Mouse (Mus musculus) midbrain, embryonic 12.5 days (tissue): ENCODE results near the gene Tbl1xr1. TPM values are rescaled to one million over a fixed set of nuclear protein-coding genes. Genes with fewer than 3 reads are reported as not detected.

Experiments
- ATAC-seq: fragments of 200-750 bp; cut with Nextera tagmentation; 2 replicates; pipeline ENCODE4 v1.8.0; 2017; ENCODE audit warnings: low read depth, moderate TSS enrichment, moderate library complexity; ENCODE audit not compliant: low FRiP score
- H3K27ac ChIP-seq: fragments of 300-500 bp; sonication (generic); replicated peaks from 2 replicates; pipeline ENCODE4 v1.5.1; 2016; ENCODE audit warnings: mild to moderate bottlenecking
- H3K27me3 ChIP-seq: fragments of 300-500 bp; sonication (generic); 2 replicates; pipeline ENCODE4 v1.6.1; 2016; ENCODE audit warnings: mild to moderate bottlenecking
- H3K36me3 ChIP-seq: fragments of 300-500 bp; sonication (generic); 2 replicates; pipeline ENCODE4 v1.6.1; 2016
- H3K4me1 ChIP-seq: fragments of 300-500 bp; sonication (generic); 2 replicates; pipeline ENCODE4 v1.6.1; 2016
- H3K4me2 ChIP-seq: fragments of 300-500 bp; sonication (generic); replicated peaks from 2 replicates; pipeline ENCODE4 v1.6.1; 2016; ENCODE audit warnings: mild to moderate bottlenecking, moderate library complexity
- H3K4me3 ChIP-seq: fragments of 300-500 bp; sonication (generic); 2 replicates; pipeline ENCODE4 v1.5.1; 2016; ENCODE audit warnings: mild to moderate bottlenecking
- H3K9ac ChIP-seq: fragments of 300-500 bp; sonication (generic); replicated peaks from 2 replicates; pipeline ENCODE4 v1.6.1; 2016; ENCODE audit warnings: mild to moderate bottlenecking, moderate library complexity
- H3K9me3 ChIP-seq: fragments of 300-500 bp; sonication (generic); 2 replicates; pipeline ENCODE4 v1.6.1; 2016; ENCODE audit warnings: mild to moderate bottlenecking
- WGBS: fragments of 180-500 bp; shearing (Covaris S2); methylation state at CpG from one replicate; pipeline ENCODE4 v1.1.7; 2016; 5-methylcytosine and 5-hydroxymethylcytosine counted together
- polyA plus RNA-seq: library from polyadenylated mRNA; unstranded; fragments of >200 nt; fragmentation: Nextera tagmentation; extraction: Ambion mirVana; gene quantifications from 2 replicates; pipeline ENCODE4 v1.2.1, GENCODE M21; 2016

Gene Tbl1xr1
- polyA plus RNA-seq, result 35.2 and 36.8 TPM in 2 replicates

DNA sequence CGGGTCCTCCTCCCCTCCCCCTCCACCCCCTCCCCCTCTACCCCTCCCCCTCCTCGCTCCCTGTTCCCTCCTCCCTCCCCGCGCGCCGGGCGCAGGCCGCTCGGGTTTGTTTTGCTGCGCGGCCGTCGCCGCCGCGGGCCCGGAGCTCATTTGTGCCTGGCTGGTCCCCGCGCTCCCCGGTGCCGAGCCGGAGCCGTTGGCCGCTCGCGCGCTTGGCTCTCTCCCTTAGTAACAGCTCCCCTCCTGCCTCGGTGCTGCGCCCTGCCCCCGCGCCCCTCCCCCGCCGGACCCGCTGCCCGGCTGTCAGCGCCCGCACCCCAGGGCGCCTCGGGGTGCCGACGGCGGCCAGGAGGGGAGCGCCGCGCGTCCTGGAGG lies at the start of gene Tbl1xr1:
Gene Tbl1xr1 (plus strand): TSS at position 92 of the 375 bp plus-strand sequence.
- WGBS, result 0% methylated on average over 12 of the region's 46 CpGs
- H3K27ac ChIP-seq, result peak within 1 kb of the TSS; percentile 99
- H3K4me3 ChIP-seq, result peak within 1 kb of the TSS; percentile 95
- H3K9ac ChIP-seq, result peak within 1 kb of the TSS; percentile 94
- no peaks in the 10 kb centered on the region for H3K27me3 ChIP-seq
- peak; percentile 92 for ATAC-seq
- peaks cover 34% of the 10 kb centered on the region for H3K4me1 ChIP-seq
- H3K9me3 ChIP-seq, result no peaks in the 10 kb centered on the region
- no peaks in the 10 kb centered on the region for H3K36me3 ChIP-seq
- H3K4me2 ChIP-seq, result peak within 1 kb of the TSS; percentile 73

DNA sequence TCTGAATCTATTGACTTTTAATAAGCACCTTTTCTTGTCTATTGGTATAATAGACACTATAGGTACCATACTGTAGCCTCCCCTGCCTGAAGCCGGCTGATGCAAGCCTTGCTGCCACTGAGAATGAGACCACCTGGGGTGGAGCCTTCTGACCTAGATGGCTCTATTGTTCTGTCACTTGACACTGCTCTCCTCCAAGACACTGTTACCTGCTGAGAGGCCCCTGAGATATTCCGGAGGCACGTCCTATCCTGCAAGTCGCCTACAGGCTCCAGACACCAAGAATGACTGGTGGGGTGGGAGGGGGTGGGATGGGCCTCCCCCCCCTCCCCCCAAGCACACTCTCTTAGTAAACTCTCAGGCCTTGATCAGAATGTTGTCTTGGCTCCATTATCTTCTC lies 38.4 kb upstream of the Tbl1xr1 start:
- ATAC-seq, result no peak
- Histone ChIP-seq H3K9me3 (no peaks in the 10 kb centered on the region), H3K4me2 (no peak overlapping the region), H3K27ac (no peak overlapping the region), H3K4me1 (no peaks in the 10 kb centered on the region), H3K27me3 (no peaks in the 10 kb centered on the region), H3K9ac (no peak overlapping the region), H3K4me3 (no peak overlapping the region), H3K36me3 (no peaks in the 10 kb centered on the region)
- WGBS, result 23% methylated on average over 4 of the region's 4 CpGs

DNA sequence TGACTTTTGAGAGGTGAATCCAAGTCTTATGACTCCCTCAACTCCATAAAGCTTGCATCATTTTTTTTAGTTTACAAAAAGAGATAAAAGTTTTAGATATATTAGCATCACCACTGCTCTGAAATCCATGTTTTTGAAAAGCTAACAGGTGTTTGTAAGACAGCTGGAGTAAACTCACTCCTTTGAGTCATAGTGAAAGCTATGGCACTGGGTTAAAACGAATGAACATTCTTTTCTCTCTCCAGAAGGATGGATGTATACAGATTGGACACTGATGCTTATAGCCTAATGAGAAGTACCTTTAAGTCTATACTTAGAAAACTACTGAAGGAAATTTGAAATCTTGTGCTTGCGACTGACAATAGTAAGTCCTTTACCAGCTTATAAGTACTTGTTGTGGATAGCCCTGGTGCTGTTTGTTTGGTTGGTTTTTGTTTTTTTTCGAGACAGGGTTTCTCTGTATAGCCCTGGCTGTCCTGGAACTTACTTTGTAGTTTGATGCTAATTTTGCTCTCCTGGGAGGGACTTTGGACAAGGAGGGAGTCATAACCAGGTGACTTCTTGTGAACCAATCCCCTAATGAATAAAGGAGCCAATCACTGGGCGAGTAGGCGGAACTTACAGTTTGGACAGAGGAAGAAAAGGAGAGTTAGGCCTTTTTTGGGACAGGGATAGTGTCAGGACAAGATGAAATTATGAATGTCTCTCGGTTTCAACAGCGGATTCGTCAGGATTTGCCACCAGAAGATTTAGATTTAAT lies 37.2 kb upstream of the Tbl1xr1 start:
- no peaks in the 10 kb centered on the region for H3K36me3 ChIP-seq

DNA sequence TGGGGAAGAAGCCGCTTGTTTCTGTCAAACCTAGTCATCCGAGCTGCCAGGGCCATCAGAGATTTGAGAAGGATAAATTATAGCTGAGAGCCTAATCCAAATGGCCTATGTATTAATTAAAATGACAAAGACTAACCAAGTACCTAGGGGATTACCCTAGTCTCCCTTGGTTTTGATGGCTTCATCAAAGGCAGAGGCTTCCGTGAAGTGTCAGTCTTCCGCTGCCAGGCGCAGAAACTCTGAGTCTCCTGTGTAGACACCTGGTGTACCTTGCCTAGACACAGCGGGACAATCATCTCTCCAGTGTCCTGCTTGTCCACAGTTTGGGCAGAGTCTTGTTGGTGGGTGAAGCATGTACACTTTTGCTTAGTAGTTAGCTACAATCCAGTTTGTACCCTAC lies 35.8 kb upstream of the Tbl1xr1 start:
- no peak overlapping the region for H3K27ac ChIP-seq
- 54% methylated on average over 6 of the region's 6 CpGs for WGBS
- H3K27me3 ChIP-seq, result no peaks in the 10 kb centered on the region
- ATAC-seq, result 0 out of 2 replicates have a peak, but pooled peaks have one; percentile 47
- H3K4me3 ChIP-seq, result no peak overlapping the region
- H3K36me3 ChIP-seq, result no peaks in the 10 kb centered on the region
- no peak overlapping the region for H3K9ac ChIP-seq
- H3K4me2 ChIP-seq, result no peak overlapping the region
- H3K9me3 ChIP-seq, result 0 out of 2 replicates have a peak, but pooled peaks cover 4% of the 10 kb centered on the region
- H3K4me1 ChIP-seq, result no peaks in the 10 kb centered on the region

More for the DNA sequence above, 37.2 kb upstream of the Tbl1xr1 start:
- H3K4me3 ChIP-seq, result no peak overlapping the region
- H3K4me2 ChIP-seq, result no peak overlapping the region
- H3K9me3 ChIP-seq, result 0 out of 2 replicates have a peak, but pooled peaks cover 4% of the 10 kb centered on the region
- 89% methylated on average over 8 of the region's 8 CpGs for WGBS
- no peak for ATAC-seq
- no peak overlapping the region for H3K9ac ChIP-seq
- no peaks in the 10 kb centered on the region for H3K27me3 ChIP-seq
- H3K27ac ChIP-seq, result no peak overlapping the region
- H3K4me1 ChIP-seq, result no peaks in the 10 kb centered on the region

DNA sequence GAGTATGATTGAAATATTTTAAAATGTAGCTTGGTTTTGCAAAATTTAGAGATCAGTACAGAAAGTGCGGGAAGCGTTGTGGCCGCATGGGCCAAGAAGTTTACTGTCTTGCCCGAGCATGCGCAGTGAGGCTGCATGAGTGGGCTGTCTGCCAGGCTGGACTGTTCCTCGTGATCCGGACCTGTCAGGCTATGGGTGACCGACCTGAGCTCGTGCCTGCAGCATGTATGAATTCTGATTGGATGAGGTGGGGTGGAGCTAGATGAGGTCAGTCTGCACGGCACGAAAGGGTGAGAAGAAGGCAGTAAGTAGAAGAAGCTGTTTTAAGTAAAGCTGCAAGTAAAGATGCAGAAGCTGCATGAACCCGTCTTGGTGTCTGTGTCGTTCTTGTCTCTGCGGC lies 29.2 kb upstream of the Tbl1xr1 start:
- H3K36me3 ChIP-seq, result no peaks in the 10 kb centered on the region
- ATAC-seq, result no peak
- H3K4me1 ChIP-seq, result no peaks in the 10 kb centered on the region
- no peak overlapping the region for H3K9ac ChIP-seq
- no peak overlapping the region for H3K27ac ChIP-seq
- H3K9me3 ChIP-seq, result 0 out of 2 replicates have a peak, but pooled peaks cover 4% of the 10 kb centered on the region
- no peak overlapping the region for H3K4me3 ChIP-seq
- H3K4me2 ChIP-seq, result no peak overlapping the region
- H3K27me3 ChIP-seq, result no peaks in the 10 kb centered on the region
- 90% methylated on average over 14 of the region's 14 CpGs for WGBS

DNA sequence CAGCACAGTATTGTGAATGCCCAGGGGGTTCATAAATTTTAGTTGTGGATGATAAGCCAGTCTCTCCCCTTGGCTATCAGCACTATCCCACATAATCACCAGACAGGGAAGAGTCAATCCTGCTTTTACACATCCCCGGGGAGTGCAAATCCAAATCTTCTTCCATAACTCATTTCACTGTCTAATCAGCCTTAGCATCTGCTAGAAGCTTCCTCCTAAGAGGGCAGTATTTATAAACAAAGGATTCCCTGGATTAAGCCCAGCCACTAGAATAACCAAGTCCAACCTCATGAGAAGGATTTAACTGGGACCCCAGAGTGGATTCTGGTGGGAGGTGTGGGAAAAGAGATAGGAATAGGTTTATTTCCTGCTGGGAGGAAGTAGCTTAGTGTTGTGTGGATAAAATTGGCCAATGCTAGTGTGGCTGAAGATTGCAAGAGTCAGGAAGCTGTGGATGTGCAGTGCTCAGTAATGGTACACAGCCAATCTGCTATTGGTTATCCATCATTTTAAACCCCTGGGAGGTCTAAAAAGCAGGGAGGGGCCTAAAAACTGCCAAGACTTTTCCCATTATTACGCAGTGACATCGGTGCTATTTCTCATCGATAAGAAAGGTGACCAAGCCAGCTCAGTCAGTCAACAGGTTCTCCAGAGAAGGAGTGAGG lies 19.7 kb upstream of the Tbl1xr1 start:
- no peak for ATAC-seq
- Histone ChIP-seq H3K9ac (no peak overlapping the region), H3K9me3 (no peaks in the 10 kb centered on the region), H3K4me2 (no peak overlapping the region), H3K4me1 (no peaks in the 10 kb centered on the region), H3K27ac (no peak overlapping the region), H3K4me3 (no peak overlapping the region), H3K27me3 (no peaks in the 10 kb centered on the region), H3K36me3 (no peaks in the 10 kb centered on the region)
- 88% methylated on average over 4 of the region's 4 CpGs for WGBS

DNA sequence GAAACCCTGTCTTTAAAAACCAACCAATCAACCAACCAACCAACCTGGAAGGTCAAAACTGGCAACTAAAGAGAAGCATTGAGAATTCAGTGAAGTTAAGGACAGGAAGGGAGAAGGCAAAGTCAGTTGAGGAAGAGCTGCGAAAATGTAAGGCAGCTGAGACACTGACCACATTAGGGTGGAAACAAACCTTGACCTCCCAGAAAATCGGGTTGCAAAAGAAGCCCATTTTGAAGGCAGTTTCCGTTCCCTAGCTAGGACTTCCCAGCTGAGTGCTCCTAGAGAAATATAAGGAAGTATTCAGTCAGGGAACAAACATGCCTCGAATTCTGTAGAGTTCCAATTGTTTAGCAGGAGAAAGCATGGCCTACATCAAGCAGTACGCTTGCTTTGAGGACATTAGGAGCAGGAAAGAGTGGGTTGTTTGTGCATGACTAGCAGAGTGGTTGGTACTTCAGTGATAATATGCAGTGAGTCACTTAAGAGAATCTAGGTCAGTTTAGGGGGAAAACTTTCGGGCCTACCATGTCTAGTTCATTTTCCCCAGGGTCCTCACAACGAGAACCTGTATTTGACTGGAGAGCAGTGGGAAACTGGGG lies 18.1 kb upstream of the Tbl1xr1 start:
- H3K36me3 ChIP-seq, result no peaks in the 10 kb centered on the region
- H3K9ac ChIP-seq, result no peak overlapping the region
- no peak overlapping the region for H3K27ac ChIP-seq
- H3K4me1 ChIP-seq, result no peaks in the 10 kb centered on the region
- H3K4me3 ChIP-seq, result no peak overlapping the region
- no peak overlapping the region for H3K4me2 ChIP-seq
- H3K9me3 ChIP-seq, result no peaks in the 10 kb centered on the region
- no peak for ATAC-seq
- H3K27me3 ChIP-seq, result no peaks in the 10 kb centered on the region
- 89% methylated on average over 7 of the region's 7 CpGs for WGBS

DNA sequence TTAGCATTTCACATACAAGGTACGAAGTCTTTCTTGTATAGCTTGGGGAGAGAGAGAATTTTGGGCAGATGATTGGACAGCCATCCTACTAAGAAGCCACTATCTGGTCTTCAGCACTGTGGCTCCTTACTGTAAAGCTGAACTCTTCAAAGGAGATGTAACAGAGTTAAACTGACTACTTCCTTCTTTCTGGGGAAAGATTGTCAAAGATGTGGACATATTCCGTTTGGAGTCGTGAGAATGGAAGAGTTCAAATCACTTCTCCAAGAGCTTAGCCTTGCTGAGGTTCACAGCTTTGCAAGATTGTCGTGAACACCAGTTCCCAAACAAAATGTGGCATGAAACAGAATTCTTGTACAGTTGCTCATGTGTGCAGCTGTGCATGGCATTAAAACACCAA lies 15.3 kb upstream of the Tbl1xr1 start:
- Histone ChIP-seq H3K36me3 (no peaks in the 10 kb centered on the region), H3K9ac (no peak overlapping the region), H3K4me1 (no peaks in the 10 kb centered on the region), H3K27ac (no peak overlapping the region), H3K4me2 (no peak overlapping the region), H3K27me3 (no peaks in the 10 kb centered on the region), H3K4me3 (no peak overlapping the region), H3K9me3 (no peaks in the 10 kb centered on the region)
- ATAC-seq, result no peak
- WGBS, result 89% methylated on average over 4 of the region's 4 CpGs

DNA sequence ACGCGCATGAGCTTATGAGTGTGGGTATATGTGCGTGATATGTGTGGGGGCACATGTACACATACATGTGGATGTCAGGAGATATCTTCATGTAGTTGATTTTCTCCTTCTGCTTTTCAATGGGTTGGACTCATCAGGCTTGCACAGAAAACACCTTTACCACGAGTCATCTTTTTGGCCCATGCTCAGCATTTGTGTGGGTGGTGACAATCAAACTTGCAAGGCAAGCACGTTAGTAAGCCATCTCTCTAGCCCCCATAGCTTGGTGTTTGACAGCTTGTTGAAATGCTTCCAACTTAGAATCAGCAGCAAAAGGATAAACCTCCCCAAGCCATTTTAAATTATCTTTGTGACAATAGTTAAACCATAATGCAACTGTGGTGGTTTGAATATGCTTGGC lies 7.8 kb upstream of the Tbl1xr1 start:
- no peak overlapping the region for H3K9ac ChIP-seq
- 89% methylated on average over 5 of the region's 5 CpGs for WGBS
- H3K4me1 ChIP-seq, result no peaks in the 10 kb centered on the region
- H3K36me3 ChIP-seq, result no peaks in the 10 kb centered on the region
- no peak for ATAC-seq
- H3K27ac ChIP-seq, result no peak overlapping the region
- H3K4me3 ChIP-seq, result no peak overlapping the region
- no peak overlapping the region for H3K4me2 ChIP-seq
- H3K27me3 ChIP-seq, result no peaks in the 10 kb centered on the region
- no peaks in the 10 kb centered on the region for H3K9me3 ChIP-seq

DNA sequence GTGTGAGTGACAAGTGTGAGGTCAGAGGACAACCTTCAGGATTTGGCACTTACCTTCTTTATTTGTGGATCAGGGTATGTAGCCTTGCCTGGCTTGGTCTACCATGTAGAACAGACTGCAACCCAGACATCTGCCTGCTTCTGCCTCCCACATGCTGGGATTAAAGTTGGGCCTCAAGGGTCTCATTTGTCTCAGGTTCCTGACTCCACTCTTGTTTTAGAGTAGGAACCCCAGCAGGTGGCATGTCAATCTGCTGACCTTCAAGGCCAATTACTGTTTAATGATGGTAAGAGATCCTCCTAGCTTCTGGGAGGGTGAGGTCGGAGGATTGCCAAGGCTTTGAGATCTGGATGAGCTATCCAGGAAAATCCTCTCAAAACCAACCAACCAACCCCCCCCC lies 2.5 kb upstream of the Tbl1xr1 start:
- no peak overlapping the region for H3K9ac ChIP-seq
- H3K27me3 ChIP-seq, result no peaks in the 10 kb centered on the region
- no peak overlapping the region for H3K4me3 ChIP-seq
- no peaks in the 10 kb centered on the region for H3K9me3 ChIP-seq
- H3K27ac ChIP-seq, result no peak overlapping the region
- 0 out of 2 replicates have a peak overlapping the region, but pooled peaks have one; percentile 73 for H3K4me2 ChIP-seq
- ATAC-seq, result no peak
- H3K4me1 ChIP-seq, result peaks cover 24% of the 10 kb centered on the region
- 71% methylated on average over 1 of the region's 1 CpGs for WGBS
- H3K36me3 ChIP-seq, result no peaks in the 10 kb centered on the region

DNA sequence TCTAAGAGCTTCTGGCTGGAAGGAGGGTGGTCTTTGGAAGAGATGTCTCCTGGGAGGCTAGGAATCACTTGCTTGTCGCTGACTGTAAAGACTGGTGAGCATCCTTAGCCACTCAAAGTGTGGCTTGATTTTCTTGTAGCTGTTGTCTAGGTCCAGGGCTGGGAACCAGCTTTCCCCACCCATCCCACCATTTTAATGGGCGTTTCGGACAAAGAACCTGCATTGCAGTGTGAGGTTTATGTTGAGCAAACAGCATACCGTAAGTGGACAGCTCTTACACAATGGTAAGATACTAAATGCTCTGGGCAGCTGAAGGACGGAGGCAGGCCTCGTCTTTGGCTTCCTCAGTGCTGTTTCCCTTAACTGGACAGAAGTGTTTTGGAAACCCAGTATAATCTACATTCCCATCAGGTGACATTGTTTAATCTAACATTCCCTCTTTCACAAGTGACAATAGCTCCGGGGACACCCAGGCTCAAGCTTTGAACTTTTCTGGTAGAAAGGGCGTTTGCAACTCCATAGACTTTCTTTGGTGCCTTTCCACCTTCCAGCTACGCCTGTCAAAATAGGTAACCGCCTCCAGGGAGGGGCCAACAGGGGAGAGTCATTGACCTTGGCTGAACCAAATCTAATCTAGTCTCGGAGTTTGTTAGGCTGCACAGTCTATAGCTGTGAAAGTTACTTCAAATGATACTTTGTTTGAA lies 1.7 kb upstream of the Tbl1xr1 start:
- no peaks in the 10 kb centered on the region for H3K27me3 ChIP-seq
- no peaks in the 10 kb centered on the region for H3K36me3 ChIP-seq
- WGBS, result 21% methylated on average over 11 of the region's 11 CpGs
- peaks cover 31% of the 10 kb centered on the region for H3K4me1 ChIP-seq
- no peaks in the 10 kb centered on the region for H3K9me3 ChIP-seq
- peak overlapping the region; percentile 73 for H3K4me2 ChIP-seq
- H3K9ac ChIP-seq, result no peak overlapping the region
- no peak overlapping the region for H3K27ac ChIP-seq
- peak overlapping the region; percentile 95 for H3K4me3 ChIP-seq
- no peak for ATAC-seq

DNA sequence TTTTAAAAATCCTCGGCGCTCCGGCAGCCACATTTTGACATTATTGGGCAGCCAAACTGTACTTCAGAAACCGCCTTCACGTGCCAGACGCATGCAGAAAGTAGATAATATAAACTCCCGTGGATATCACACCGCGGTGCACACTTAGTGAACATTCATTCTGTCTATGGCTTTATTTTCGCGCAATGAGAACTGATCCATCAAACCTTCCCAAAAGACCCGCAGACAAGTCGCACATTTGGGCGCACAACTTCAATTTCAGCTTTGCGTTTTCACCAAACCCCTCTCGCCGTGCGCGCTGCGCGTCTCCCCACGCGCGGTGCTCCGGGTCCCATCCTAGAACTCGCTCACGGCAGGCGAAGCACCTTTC lies 950 bp upstream of the Tbl1xr1 start:
- Histone ChIP-seq H3K4me3 (peak overlapping the region; percentile 95), H3K9ac (peak overlapping the region; percentile 84), H3K4me2 (peak overlapping the region; percentile 73), H3K27me3 (no peaks in the 10 kb centered on the region), H3K36me3 (no peaks in the 10 kb centered on the region), H3K4me1 (peaks cover 34% of the 10 kb centered on the region), H3K9me3 (no peaks in the 10 kb centered on the region), H3K27ac (peak overlapping the region; percentile 99)
- no peak for ATAC-seq
- WGBS, result under 1% methylated on average over 28 of the region's 28 CpGs
